Mouse (Mus musculus) thymus, postnatal 0 days (tissue): ENCODE data around the gene Prkag1. TPM values are rescaled to one million over a fixed set of nuclear protein-coding genes. Genes with fewer than 3 reads are reported as not detected.

Source experiments
- DNase-seq: peaks from one replicate; pipeline ENCODE4 v3.0.0-alpha.2; 2015; ENCODE audit warnings: low spot score
- polyA plus RNA-seq: library from polyadenylated mRNA; unstranded; fragments of >200 nt; fragmentation: Nextera tagmentation; extraction: Ambion mirVana; gene quantifications from 2 replicates; pipeline ENCODE4 v1.2.1, GENCODE M21; 2015

Prkag1 gene
- 103 and 107 TPM in 2 replicates for polyA plus RNA-seq

GRCm38 (mm10) chr15:98830736-98831683, at the start of gene Prkag1:
Prkag1 (minus strand) TSS chr15:98831521.
- peak; percentile 98 for DNase-seq

GRCm38 (mm10) chr15:98877331-98877730, 46.0 kb upstream of the Prkag1 start:
- DNase-seq, result peak; percentile 80

GRCm38 (mm10) chr15:98871916-98872888, 40.9 kb upstream of the Prkag1 start:
- peak; percentile 95 for DNase-seq

GRCm38 (mm10) chr15:98871070-98871915, 40.0 kb upstream of the Prkag1 start, which contains the start of gene Kmt2d:
Kmt2d (minus strand) TSS chr15:98871204.
- DNase-seq, result peak; percentile 56

GRCm38 (mm10) chr15:98870179-98871069, 39.1 kb upstream of the Prkag1 start:
- no peak for DNase-seq

GRCm38 (mm10) chr15:98869342-98870178, 38.2 kb upstream of the Prkag1 start:
- DNase-seq, result peak; percentile 29

GRCm38 (mm10) chr15:98868346-98869063, 37.2 kb upstream of the Prkag1 start:
- DNase-seq, result no peak

GRCm38 (mm10) chr15:98867321-98867720, 36.0 kb upstream of the Prkag1 start:
- DNase-seq, result peak; percentile 79

GRCm38 (mm10) chr15:98866501-98866900, 35.2 kb upstream of the Prkag1 start:
- no peak for DNase-seq

- no peak for DNase-seq
Observed at GRCm38 (mm10) chr15:98865771-98866170, 34.5 kb upstream of the Prkag1 start.

GRCm38 (mm10) chr15:98864951-98865350, 33.6 kb upstream of the Prkag1 start:
- no peak for DNase-seq

- no peak for DNase-seq
Observed at GRCm38 (mm10) chr15:98863451-98863958, 32.2 kb upstream of the Prkag1 start.

- no peak for DNase-seq
Observed at GRCm38 (mm10) chr15:98861701-98862410, 30.5 kb upstream of the Prkag1 start.

GRCm38 (mm10) chr15:98860921-98861320, 29.6 kb upstream of the Prkag1 start:
- DNase-seq, result no peak

GRCm38 (mm10) chr15:98859319-98860043, 28.2 kb upstream of the Prkag1 start:
- DNase-seq, result no peak

- no peak for DNase-seq
Observed at GRCm38 (mm10) chr15:98854214-98854613, 22.9 kb upstream of the Prkag1 start.
